Mouse (Mus musculus): ENCODE results near the gene Gpx2. TPM values are rescaled to one million over a fixed set of nuclear protein-coding genes. Genes with fewer than 3 reads are reported as not detected.

The Gpx2 gene
- total RNA-seq, 2 experiments from 2014 or later: not detected

GRCm38 (mm10) chr12:76765354-76765851, 30.0 kb downstream of the Gpx2 start, which contains the start of the genes Churc1 and Fntb:
Gene Churc1 (plus strand): TSS chr12:76765538.
Gene Fntb (plus strand): TSS chr12:76765589.
- intact Hi-C loops (cut with DNase I): no loop called here
- peak; percentile 85 to 88 for DNase-seq

GRCm38 (mm10) chr12:76752652-76753318, 42.6 kb downstream of the Gpx2 start:
- intact Hi-C loops (cut with DNase I): loop anchor here (10.0 kb wide), 1 partner anchor 158 kb away; no protein-coding TSS in a partner anchor
- DNase-seq: no peak

GRCm38 (mm10) chr12:76750866-76751459, 44.4 kb downstream of the Gpx2 start:
- DNase-seq: no peak
- intact Hi-C loops (cut with DNase I): loop anchor here (10.0 kb wide), 1 partner anchor 156 kb away; no protein-coding TSS in a partner anchor

Other genes starting within 250 kb of the Gpx2 start
- gene Sptb, start 85.0 kb downstream of the Gpx2 start, total RNA-seq (2021): 100 to 1,000 TPM; 112 to 143 TPM
- gene Churc1, start 30.0 kb downstream of the Gpx2 start, total RNA-seq (2021): 10 to 100 TPM; 59.7 to 59.8 TPM
- gene Fntb, start 30.0 kb downstream of the Gpx2 start, total RNA-seq (2021): 10 to 100 TPM; 12.2 to 16.1 TPM
- gene Rab15, start 27.4 kb upstream of the Gpx2 start, total RNA-seq (2021): 1 to 10 TPM; 3.1 to 5.6 TPM
- gene Max, start 166.6 kb upstream of the Gpx2 start, total RNA-seq (2021): 10 to 100 TPM; 32.8 to 35.8 TPM

Measured in gastrocnemius, postnatal 36 days (tissue).